Mouse (Mus musculus): Measurements from ENCODE around the gene Slc25a4. TPM values are rescaled to one million over a fixed set of nuclear protein-coding genes. Genes with fewer than 3 reads are reported as not detected.

Slc25a4 gene
- total RNA-seq, 2 experiments from 2014 or later = 542 to 549 TPM

DNA sequence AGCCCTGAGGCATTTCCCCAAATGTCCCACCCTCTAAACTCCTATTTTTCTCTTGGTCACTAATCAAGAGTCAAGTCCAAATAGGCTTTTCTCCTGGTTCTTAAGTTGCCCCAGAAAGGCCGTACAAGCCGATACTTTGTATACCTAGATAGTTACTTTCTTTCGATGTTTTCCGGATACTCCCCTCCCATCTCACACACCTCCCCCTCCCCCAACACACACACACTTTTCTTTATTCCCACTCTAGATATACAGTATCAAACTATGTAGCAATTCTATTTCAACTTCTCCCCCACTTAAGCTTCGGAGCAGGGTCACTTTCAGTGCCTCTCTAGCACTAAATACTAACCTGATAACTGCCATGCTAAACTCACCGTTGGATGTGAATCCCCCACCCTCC lies 5.0 kb downstream of the Slc25a4 start:
- no peak for DNase-seq (ENCODE audit: low spot score in 2 of 2)

DNA sequence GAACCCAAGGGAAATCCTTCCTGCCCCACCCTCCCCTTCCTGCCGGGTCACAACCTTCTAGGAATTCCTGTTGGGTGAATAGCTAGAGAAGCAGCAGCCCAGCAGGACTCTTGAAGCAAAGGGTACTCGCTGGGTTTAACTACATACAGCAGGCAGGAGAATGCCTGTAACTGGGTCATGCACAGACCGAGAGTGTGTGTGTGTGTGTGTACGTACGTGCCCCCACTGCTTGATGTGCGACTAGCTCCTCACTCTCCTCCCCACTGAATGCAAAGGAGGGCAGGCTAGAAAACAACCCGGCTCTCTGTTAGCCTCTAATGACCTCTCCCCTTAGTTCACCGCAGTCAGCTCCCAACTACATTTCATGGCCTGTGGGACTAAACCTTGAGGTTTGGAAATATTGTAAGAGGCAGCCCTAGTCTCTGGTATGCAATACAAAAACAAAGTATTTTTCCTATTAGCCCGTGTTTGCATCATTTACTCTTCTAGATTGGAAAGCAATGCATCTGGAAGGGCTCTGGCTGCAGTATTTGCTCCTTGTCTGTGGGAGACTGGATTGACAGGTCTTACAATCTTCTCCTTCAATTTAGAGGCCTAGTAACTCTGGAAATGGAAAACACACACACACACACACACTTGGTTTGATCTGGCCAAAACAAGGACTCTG lies 6.0 kb downstream of the Slc25a4 start:
- DNase-seq (ENCODE audit: low spot score in 2 of 2) = no peak

- DNase-seq (ENCODE audit: low spot score in 2 of 2) = no peak
Observed at GRCm38 (mm10) chr8:46204301-46204700, 6.8 kb downstream of the Slc25a4 start.

GRCm38 (mm10) chr8:46202350-46202749 lies 8.7 kb downstream of the Slc25a4 start:
- DNase-seq (ENCODE audit: low spot score in 2 of 2) = no peak

DNA sequence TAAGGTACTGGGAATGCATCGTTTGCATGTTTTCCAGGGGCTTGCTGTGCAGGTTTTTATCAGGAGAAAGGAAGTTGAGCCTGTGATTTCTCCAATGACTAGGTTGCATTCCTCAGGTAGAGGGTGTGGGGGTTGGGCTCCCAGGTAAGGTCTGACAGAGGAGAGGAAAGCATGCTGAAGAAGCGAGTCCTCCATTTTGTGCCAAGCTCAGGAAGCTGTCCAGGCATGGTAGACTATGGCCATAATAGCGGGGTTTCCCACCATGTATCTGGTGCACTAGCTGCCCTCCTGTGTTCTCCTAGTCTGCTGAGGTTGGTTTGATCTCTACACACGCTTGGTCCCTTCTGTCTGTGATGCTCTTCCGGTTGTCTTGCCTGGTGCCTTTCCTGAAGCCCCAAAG lies 13.4 kb downstream of the Slc25a4 start:
- no peak for DNase-seq (ENCODE audit: low spot score in 2 of 2)

DNA sequence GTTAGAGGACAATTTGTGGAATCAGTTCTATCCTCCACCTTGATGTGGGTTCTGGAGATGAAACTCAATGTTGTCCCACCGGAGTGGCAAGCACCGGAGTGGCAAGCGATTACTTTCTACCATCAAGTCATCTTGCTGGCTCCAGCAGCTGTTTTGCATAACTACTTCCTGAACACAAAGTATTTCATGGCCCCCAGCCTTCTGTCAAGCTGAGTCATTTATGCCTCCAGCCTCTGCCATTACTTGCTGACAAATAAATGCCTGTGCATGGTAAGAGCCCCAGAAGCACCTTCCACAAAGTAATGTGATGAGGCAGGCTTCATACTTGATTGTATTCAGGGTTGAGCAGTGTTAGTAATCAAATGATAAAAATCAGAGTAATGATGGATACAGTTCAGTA lies 14.2 kb downstream of the Slc25a4 start:
- no peak for DNase-seq (ENCODE audit: low spot score in 2 of 2)

DNA sequence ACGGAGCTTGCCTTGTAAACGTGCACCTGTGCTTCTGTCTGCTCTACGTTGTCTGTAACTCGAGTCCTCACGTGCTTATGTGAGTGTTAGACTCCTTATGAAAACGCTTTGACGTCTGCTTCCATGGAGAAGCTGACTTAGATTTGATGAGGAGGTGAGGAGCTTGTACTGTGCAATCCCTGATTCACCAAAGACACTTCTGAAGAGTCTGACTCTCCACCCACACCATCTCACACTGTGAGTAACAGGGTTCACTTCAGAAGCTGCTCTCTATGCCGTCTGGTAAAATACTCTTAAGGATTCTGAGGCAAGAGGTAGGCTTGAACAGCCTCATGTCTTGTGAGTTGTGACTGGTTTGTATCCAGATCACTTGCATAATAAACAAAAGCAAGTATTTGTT lies 18.0 kb downstream of the Slc25a4 start:
- DNase-seq (ENCODE audit: low spot score in 2 of 2) = no peak

DNA sequence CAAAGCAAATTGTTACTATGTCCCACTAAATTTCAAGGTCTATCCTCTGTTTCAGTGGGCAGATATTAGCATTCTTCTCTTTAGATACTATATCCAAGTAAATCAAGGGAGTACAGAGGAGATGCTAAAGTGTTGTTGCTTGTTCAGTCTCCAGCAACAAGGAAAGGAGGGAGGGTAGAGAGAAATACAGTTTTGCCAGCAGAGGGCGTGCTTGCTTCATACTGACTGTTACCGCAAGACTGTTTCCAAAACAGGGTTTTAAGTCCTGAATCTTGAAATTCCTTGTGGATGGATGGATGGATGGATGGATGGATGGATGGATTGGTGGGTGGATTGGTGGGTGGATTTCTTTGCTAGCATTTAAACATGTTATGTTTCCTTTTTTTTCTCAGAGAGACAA lies 25.7 kb downstream of the Slc25a4 start:
- DNase-seq (ENCODE audit: low spot score in 2 of 2) = peak in 1 of 2 experiments; percentile 80

DNA sequence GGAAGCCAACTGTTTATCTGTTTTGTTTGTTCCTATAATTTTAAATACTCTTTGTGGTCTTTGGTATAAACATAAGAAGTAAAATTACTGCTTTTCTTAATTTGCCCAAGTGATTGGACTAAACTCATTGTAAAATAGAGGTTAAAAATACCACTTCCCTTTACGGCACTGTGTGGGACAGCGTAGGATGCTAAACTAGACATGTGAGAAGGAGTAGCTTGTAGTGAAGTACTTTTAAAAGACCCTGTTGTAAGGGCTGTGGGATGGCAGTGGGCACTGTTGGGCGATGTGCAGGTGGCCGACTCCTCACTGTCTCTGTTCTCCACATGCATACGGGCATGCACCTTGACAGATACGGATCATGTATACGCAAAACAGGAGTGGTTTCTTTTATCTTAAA lies 30.9 kb downstream of the Slc25a4 start:
- no peak for DNase-seq (ENCODE audit: low spot score in 2 of 2)

- DNase-seq (ENCODE audit: low spot score in 2 of 2) = no peak
Observed at GRCm38 (mm10) chr8:46173651-46174050, 37.4 kb downstream of the Slc25a4 start.

GRCm38 (mm10) chr8:46163870-46164190 lies 47.3 kb downstream of the Slc25a4 start:
- DNase-seq (ENCODE audit: low spot score in 2 of 2) = no peak

- DNase-seq (ENCODE audit: low spot score in 2 of 2) = peak; percentile 95 to 96
Observed at GRCm38 (mm10) chr8:46162953-46163869, 47.9 kb downstream of the Slc25a4 start.

Small RNAs within 50 kb of the gene (microRNA-seq; reads per million reads assigned to microRNA genes)
- 0 reads per million in 2 experiments for gene Gm23812

Other genes with a start within 250 kb of the Slc25a4 start
- gene 1700029J07Rik, start 236.0 kb downstream of the Slc25a4 start, total RNA-seq (2021) = 1 to 10 TPM; 2.3 to 2.4 TPM
- 10 to 100 TPM; 47.5 to 50.8 TPM for gene Ufsp2, start 235.8 kb downstream of the Slc25a4 start, total RNA-seq (2021)
- gene Lrp2bp, start 212.0 kb downstream of the Slc25a4 start, total RNA-seq (2021) = under 1 TPM; 0.20 TPM
- 1 to 10 TPM; 6.0 to 8.6 TPM for gene Ankrd37, start 205.6 kb downstream of the Slc25a4 start, total RNA-seq (2021)
- 10 to 100 TPM; 24.8 to 25.9 TPM for gene Cfap97, start 59.5 kb downstream of the Slc25a4 start, total RNA-seq (2021)
- 10 to 100 TPM; 47.2 to 50.9 TPM for gene Snx25, start 59.1 kb downstream of the Slc25a4 start, total RNA-seq (2021)
- not detected for gene Helt, start 83.4 kb upstream of the Slc25a4 start, total RNA-seq (2021)

All from layer of hippocampus, adult 18-20 months (tissue).